Mouse (Mus musculus) forebrain, embryonic 16.5 days (tissue): ENCODE measurements around the gene Pgghg. TPM values are rescaled to one million over a fixed set of nuclear protein-coding genes. Genes with fewer than 3 reads are reported as not detected.

Experiments used
- ATAC-seq: fragments of 200-750 bp; cut with Nextera tagmentation; 2 replicates; pipeline ENCODE4 v1.8.0; 2017; ENCODE audit warnings: mild to moderate bottlenecking, moderate library complexity
- H3K27ac ChIP-seq: fragments of 300-500 bp; sonication (generic); 2 replicates; pipeline ENCODE4 v1.5.1; 2014; ENCODE audit warnings: low read length, control low read depth
- H3K27me3 ChIP-seq: fragments of 300-500 bp; sonication (generic); replicated peaks from 2 replicates; pipeline ENCODE4 v1.6.1; 2014; ENCODE audit warnings: low read length; ENCODE audit not compliant: control insufficient read depth, insufficient read depth
- H3K36me3 ChIP-seq: fragments of 300-500 bp; sonication (generic); 2 replicates; pipeline ENCODE4 v1.6.1; 2014; ENCODE audit not compliant: control insufficient read depth, insufficient read depth
- H3K4me1 ChIP-seq: fragments of 300-500 bp; sonication (generic); replicated peaks from 2 replicates; pipeline ENCODE4 v1.6.1; 2014; ENCODE audit warnings: low read length; ENCODE audit not compliant: control insufficient read depth, insufficient read depth
- H3K4me2 ChIP-seq: fragments of 300-500 bp; sonication (generic); 2 replicates; pipeline ENCODE4 v1.6.1; 2014; ENCODE audit warnings: mild to moderate bottlenecking, low read length, control low read depth
- H3K4me3 ChIP-seq: fragments of 300-500 bp; sonication (generic); replicated peaks from 2 replicates; pipeline ENCODE4 v1.5.1; 2014; ENCODE audit warnings: mild to moderate bottlenecking, low read length, control low read depth
- H3K9ac ChIP-seq: fragments of 300-500 bp; sonication (generic); replicated peaks from 2 replicates; pipeline ENCODE4 v1.6.1; 2014; ENCODE audit warnings: low read depth, low read length, control low read depth
- H3K9me3 ChIP-seq: fragments of 300-500 bp; sonication (generic); 2 replicates; pipeline ENCODE4 v1.6.1; 2016; ENCODE audit warnings: low read length; ENCODE audit not compliant: control insufficient read depth
- whole genome bisulfite sequencing: fragments of 180-500 bp; shearing (Covaris S2); extraction: QIAGEN DNeasy Blood & Tissue Kit; methylation state at CpG from one replicate; pipeline ENCODE4 v1.1.7; 2014; 5-methylcytosine and 5-hydroxymethylcytosine counted together
- polyA plus RNA-seq: library from polyadenylated mRNA; unstranded; fragments of >200 nt; fragmentation: Nextera tagmentation; extraction: Ambion mirVana; gene quantifications from 2 replicates; pipeline ENCODE4 v1.2.1, GENCODE M21; 2015

Pgghg gene
- polyA plus RNA-seq, 1 experiment from 2014 or later = 8.9 TPM

DNA sequence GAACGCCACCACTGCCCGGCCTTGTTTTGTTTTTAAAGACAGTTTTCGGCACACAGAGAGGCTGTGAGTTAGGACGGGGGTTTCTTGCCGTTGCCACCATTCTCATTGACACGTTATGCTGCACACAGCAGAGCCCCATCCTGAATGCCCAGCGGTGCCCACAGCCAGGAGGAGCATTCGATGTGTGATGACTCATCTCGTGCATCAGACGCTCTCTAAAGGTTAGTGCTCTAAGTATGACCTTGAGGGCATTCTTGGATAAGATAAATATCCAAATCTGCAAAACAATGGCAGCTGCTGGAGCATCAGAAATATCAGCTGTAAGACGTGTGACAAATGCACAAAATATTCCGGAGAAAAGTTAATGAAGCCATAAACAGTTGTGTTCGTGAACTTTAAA is 34.1 kb upstream of the Pgghg start:
- H3K4me1 ChIP-seq = peaks cover 10% of the 10 kb centered on the region
- no peak overlapping the region for H3K9ac ChIP-seq
- H3K4me2 ChIP-seq = no peak overlapping the region
- no peak overlapping the region for H3K27ac ChIP-seq
- no peaks in the 10 kb centered on the region for H3K36me3 ChIP-seq
- 86% methylated on average over 13 of the region's 13 CpGs for WGBS
- no peaks in the 10 kb centered on the region for H3K27me3 ChIP-seq
- no peaks in the 10 kb centered on the region for H3K9me3 ChIP-seq
- H3K4me3 ChIP-seq = no peak overlapping the region
- no peak for ATAC-seq

- Histone ChIP-seq H3K36me3 (no peaks in the 10 kb centered on the region), H3K27me3 (no peaks in the 10 kb centered on the region), H3K4me2 (no peak overlapping the region), H3K27ac (no peak overlapping the region), H3K4me1 (peaks cover 10% of the 10 kb centered on the region), H3K9ac (no peak overlapping the region), H3K9me3 (no peaks in the 10 kb centered on the region), H3K4me3 (no peak overlapping the region)
- no peak for ATAC-seq
- WGBS = 85% methylated on average over 7 of the region's 7 CpGs
Measured at GRCm38 (mm10) chr7:140907697-140908096, 33.5 kb upstream of the Pgghg start.

DNA sequence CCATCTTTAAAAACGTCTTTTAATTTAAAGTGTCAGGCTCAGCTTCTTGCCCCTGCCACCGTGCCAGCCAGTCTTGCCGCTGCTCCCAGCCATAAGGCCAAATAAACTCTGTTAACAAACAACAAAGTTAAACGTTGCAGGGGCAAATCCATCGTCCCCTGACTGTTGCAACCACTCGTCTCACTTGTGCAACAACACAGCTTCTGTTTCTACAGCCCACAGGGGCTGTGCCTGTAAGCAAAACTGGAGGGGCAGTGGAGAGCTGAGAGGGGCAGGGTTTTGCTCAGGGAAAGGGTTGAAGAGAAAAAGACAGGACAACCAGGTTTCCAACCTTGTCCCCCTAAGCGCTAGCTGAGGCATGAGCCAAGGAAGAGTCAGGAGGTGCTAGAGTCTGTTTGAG is 33.0 kb upstream of the Pgghg start:
- Histone ChIP-seq H3K9ac (no peak overlapping the region), H3K27ac (no peak overlapping the region), H3K9me3 (no peaks in the 10 kb centered on the region), H3K4me1 (peaks cover 8% of the 10 kb centered on the region), H3K36me3 (no peaks in the 10 kb centered on the region), H3K4me3 (no peak overlapping the region), H3K4me2 (no peak overlapping the region), H3K27me3 (no peaks in the 10 kb centered on the region)
- ATAC-seq = no peak
- WGBS = 56% methylated on average over 7 of the region's 7 CpGs

GRCm38 (mm10) chr7:140908634-140909107 is 32.5 kb upstream of the Pgghg start:
- H3K36me3 ChIP-seq = no peaks in the 10 kb centered on the region
- H3K27ac ChIP-seq = no peak overlapping the region
- H3K4me3 ChIP-seq = peak overlapping the region; percentile 39
- H3K9ac ChIP-seq = no peak overlapping the region
- H3K4me2 ChIP-seq = peak overlapping the region; percentile 67
- H3K9me3 ChIP-seq = no peaks in the 10 kb centered on the region
- H3K27me3 ChIP-seq = no peaks in the 10 kb centered on the region
- peak; percentile 45; the same call in 1 of the 2 replicates for ATAC-seq
- H3K4me1 ChIP-seq = peaks cover 5% of the 10 kb centered on the region
- 2% methylated on average over 19 of the region's 19 CpGs for WGBS

GRCm38 (mm10) chr7:140912293-140912692 is 28.9 kb upstream of the Pgghg start:
- ATAC-seq = no peak
- Histone ChIP-seq H3K36me3 (no peaks in the 10 kb centered on the region), H3K4me1 (peaks cover 5% of the 10 kb centered on the region), H3K4me2 (no peak overlapping the region), H3K9me3 (no peaks in the 10 kb centered on the region), H3K4me3 (no peak overlapping the region), H3K9ac (no peak overlapping the region), H3K27ac (no peak overlapping the region), H3K27me3 (no peaks in the 10 kb centered on the region)
- 78% methylated on average over 3 of the region's 3 CpGs for WGBS

GRCm38 (mm10) chr7:140912846-140913482 is 28.2 kb upstream of the Pgghg start:
- Histone ChIP-seq H3K4me1 (peaks cover 5% of the 10 kb centered on the region), H3K4me2 (no peak overlapping the region), H3K9ac (no peak overlapping the region), H3K9me3 (no peaks in the 10 kb centered on the region), H3K27ac (no peak overlapping the region), H3K36me3 (no peaks in the 10 kb centered on the region), H3K4me3 (no peak overlapping the region), H3K27me3 (no peaks in the 10 kb centered on the region)
- WGBS = 77% methylated on average over 5 of the region's 5 CpGs
- ATAC-seq = no peak

DNA sequence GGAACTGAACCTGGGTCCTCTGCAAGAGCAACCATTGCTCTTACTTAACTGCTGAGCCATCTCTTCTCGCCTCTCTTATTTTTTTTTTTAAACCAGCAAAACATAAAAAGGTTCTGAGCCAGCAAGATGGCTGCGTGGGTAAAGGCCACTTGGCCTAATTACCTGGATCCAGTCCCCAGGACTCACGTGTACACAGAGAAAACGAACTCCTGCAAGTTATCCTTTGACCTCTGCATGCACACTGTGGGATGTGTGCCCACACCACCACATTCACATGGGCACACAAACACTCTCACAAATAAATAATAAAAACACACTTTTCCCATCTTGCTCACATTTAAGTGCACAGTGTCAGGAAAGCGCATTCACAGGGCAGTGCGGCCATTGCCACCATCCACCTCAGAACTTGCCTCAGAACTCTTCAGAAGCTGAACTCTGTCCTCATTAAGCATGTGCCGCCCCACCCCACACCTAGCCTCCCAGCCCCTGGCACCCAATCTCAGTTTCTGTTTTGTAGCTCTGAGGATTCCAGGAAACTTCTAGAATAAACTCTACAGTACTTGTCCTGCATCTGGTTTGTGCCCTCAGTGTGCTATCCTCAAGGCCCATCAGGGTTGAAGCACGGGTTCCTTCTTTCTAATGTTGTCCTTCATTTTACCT is 27.0 kb upstream of the Pgghg start:
- no peak overlapping the region for H3K4me3 ChIP-seq
- ATAC-seq = no peak
- no peak overlapping the region for H3K9ac ChIP-seq
- H3K27ac ChIP-seq = no peak overlapping the region
- H3K4me2 ChIP-seq = no peak overlapping the region
- H3K36me3 ChIP-seq = no peaks in the 10 kb centered on the region
- H3K27me3 ChIP-seq = no peaks in the 10 kb centered on the region
- H3K9me3 ChIP-seq = no peaks in the 10 kb centered on the region
- H3K4me1 ChIP-seq = no peaks in the 10 kb centered on the region
- WGBS = 81% methylated on average over 8 of the region's 8 CpGs

GRCm38 (mm10) chr7:140919911-140920310 is 21.3 kb upstream of the Pgghg start:
- WGBS = 84% methylated on average over 4 of the region's 4 CpGs
- Histone ChIP-seq H3K27me3 (peaks cover 49% of the 10 kb centered on the region), H3K36me3 (no peaks in the 10 kb centered on the region)

GRCm38 (mm10) chr7:140920418-140921029 is 20.7 kb upstream of the Pgghg start, which contains the start of gene Nlrp6:
Gene Nlrp6, plus strand, starts transcription at chr7:140920902.
- Histone ChIP-seq H3K4me1 (peaks cover 16% of the 10 kb centered on the region), H3K27ac (no peak within 1 kb of the TSS), H3K9ac (no peak within 1 kb of the TSS), H3K4me2 (no peak within 1 kb of the TSS), H3K27me3 (peaks cover 49% of the 10 kb centered on the region), H3K4me3 (no peak within 1 kb of the TSS), H3K9me3 (no peaks in the 10 kb centered on the region), H3K36me3 (no peaks in the 10 kb centered on the region)
- no peak for ATAC-seq
- 80% methylated on average over 8 of the region's 8 CpGs for WGBS

More at GRCm38 (mm10) chr7:140919911-140920310, 21.3 kb upstream of the Pgghg start:
- Histone ChIP-seq H3K9ac (no peak overlapping the region), H3K4me1 (peaks cover 16% of the 10 kb centered on the region), H3K9me3 (no peaks in the 10 kb centered on the region), H3K4me2 (no peak overlapping the region), H3K4me3 (no peak overlapping the region), H3K27ac (no peak overlapping the region)
- ATAC-seq = no peak
